Mouse (Mus musculus) megakaryocyte, embryonic 14.5 days (primary cell): ENCODE measurements around the gene Gm8909.

Experiments used
- FLI1 ChIP-seq: IDR thresholded peaks from 2 replicates; pipeline ENCODE4 v1.6.1; 2012; ENCODE audit warnings: low read length, inconsistent platforms, mixed read lengths
- GATA1 ChIP-seq: IDR thresholded peaks from 3 replicates; pipeline ENCODE4 v1.6.1; 2012; ENCODE audit warnings: mixed read lengths, low read length, inconsistent platforms, borderline replicate concordance

DNA sequence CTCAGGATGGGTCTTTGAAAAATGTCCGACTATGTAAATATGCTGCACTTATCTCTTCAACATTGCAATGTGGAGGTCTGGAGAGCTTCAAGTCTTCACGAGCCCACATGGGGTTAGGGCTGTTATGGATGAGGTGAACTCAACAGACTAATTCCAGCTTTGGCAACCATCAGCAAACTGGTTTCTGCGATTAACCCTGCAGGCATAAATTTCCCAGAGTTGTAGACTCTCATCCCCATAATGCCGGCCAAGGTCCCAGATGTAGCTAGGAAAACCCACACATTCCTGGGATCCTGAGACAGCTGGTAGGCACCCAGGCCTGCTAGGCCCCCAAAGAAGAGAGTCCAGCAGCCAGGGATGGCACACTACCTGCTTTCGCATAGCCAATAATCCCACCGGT lies 26.1 kb upstream of the Gm8909 start:
- no peak for TF ChIP-seq GATA1
- no peak for TF ChIP-seq FLI1
